Mouse (Mus musculus): ENCODE measurements at regions not wholly inside any gene's neighbourhood (a gene's known extent, or its start where the extent isn't known, plus 50 kb on each side); places are given as distances from the start of the nearest gene placed in this dataset.

GRCm38 (mm10) chr2:78214469-78214868, 268.3 kb upstream of the Cwc22 start:
- ChIA-PET CTCF (interaction anchor here (1.2 kb wide), 1 partner anchor 13 kb away, joined by 5 read pairs; no protein-coding TSS in a partner anchor), POLR2A (interaction anchor here (0.6 kb wide), 1 partner anchor 28 kb away, joined by 3 read pairs; no protein-coding TSS in a partner anchor)
- in situ Hi-C loops (cut with MboI; ENCODE audit: low pct_unique_long_range_greater_than_20kb): no loop called here
- DNase-seq (ENCODE audit: low read depth, low spot score): no peak
- TF ChIP-seq CTCF (IDR thresholded peaks at IDR 0.05): no peak
- no peak for ATAC-seq
- H3K27me3 ChIP-seq: peaks cover 34% of the 10 kb centered on the region

- DNase-seq (ENCODE audit: low read depth, low spot score) (no peak), ATAC-seq (no peak)
- in situ Hi-C loops (cut with MboI; ENCODE audit: low pct_unique_long_range_greater_than_20kb): no loop called here
- no peak for TF ChIP-seq CTCF (IDR thresholded peaks at IDR 0.05)
- ChIA-PET CTCF (no interaction called here), POLR2A (no interaction called here)
- H3K27me3 ChIP-seq: peaks cover 15% of the 10 kb centered on the region
Observed at GRCm38 (mm10) chr2:78205125-78205524, 258.9 kb upstream of the Cwc22 start.

DNA sequence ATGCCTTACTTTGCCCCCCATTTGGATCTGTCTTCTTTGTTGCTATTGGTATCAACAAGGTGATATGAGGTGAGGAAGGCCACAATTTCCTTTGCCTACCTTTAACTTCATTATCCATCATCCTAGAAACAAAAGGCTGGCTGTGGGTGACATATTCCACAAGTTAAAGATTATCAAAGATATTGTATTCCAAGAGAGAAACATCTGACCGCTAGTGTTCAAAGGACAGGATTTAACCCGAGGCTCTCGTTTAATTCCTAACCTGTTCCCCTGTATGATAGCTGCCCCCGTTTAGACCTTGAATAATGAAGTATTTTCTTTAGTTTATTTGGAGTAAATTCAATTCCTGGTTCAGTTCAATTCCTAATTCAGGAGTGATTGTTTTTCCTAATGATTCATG, 249.8 kb upstream of the Cwc22 start:
- ChIA-PET POLR2A (no interaction called here), CTCF (no interaction called here)
- peaks cover 18% of the 10 kb centered on the region for H3K27me3 ChIP-seq
- TF ChIP-seq CTCF (IDR thresholded peaks at IDR 0.05): no peak
- no peak for DNase-seq (ENCODE audit: low read depth, low spot score)
- ATAC-seq: no peak
- in situ Hi-C loops (cut with MboI; ENCODE audit: low pct_unique_long_range_greater_than_20kb): no loop called here

DNA sequence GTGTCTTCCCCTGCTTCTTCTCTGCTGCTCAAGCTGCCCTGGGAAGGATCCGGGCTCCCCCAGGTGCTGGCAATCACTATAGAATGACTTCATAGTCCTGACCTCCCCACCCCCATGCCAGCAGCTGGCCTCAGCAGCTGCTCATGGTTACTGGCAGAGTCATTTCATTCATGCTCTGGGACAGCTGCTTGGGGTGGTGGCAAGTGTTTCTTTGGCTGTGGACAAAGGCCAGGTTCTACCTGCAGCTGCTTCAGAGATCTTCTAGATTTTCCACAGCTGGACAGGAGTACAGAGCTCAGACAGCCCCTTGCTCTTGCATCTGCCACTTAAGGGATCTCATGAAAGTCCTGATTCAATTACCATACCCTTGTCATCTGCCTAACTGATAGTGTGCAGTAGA, 243.4 kb upstream of the Cwc22 start:
- H3K27me3 ChIP-seq: peaks cover 25% of the 10 kb centered on the region
- TF ChIP-seq CTCF (IDR thresholded peaks at IDR 0.05): no peak
- CTCF ChIA-PET: interaction anchor here (1.4 to 1.5 kb wide), 2 partner anchors 9 to 26 kb away, joined by 4 read pairs; no protein-coding TSS in a partner anchor
- POLR2A ChIA-PET: no interaction called here
- DNase-seq (ENCODE audit: low read depth, low spot score): no peak
- in situ Hi-C loops (cut with MboI; ENCODE audit: low pct_unique_long_range_greater_than_20kb): no loop called here
- no peak for ATAC-seq

GRCm38 (mm10) chr2:78184950-78185349, 238.8 kb upstream of the Cwc22 start:
- CTCF ChIA-PET: interaction anchor here (1.4 kb wide), 1 partner anchor 15 kb away, joined by 3 read pairs; no protein-coding TSS in a partner anchor
- no peak for TF ChIP-seq CTCF (IDR thresholded peaks at IDR 0.05)
- H3K27me3 ChIP-seq: peaks cover 17% of the 10 kb centered on the region
- POLR2A ChIA-PET: interaction anchor here (0.6 kb wide), 1 partner anchor 1498 kb away, joined by 3 read pairs; no protein-coding TSS in a partner anchor
- ATAC-seq: no peak
- in situ Hi-C loops (cut with MboI; ENCODE audit: low pct_unique_long_range_greater_than_20kb): no loop called here
- no peak for DNase-seq (ENCODE audit: low read depth, low spot score)

DNA sequence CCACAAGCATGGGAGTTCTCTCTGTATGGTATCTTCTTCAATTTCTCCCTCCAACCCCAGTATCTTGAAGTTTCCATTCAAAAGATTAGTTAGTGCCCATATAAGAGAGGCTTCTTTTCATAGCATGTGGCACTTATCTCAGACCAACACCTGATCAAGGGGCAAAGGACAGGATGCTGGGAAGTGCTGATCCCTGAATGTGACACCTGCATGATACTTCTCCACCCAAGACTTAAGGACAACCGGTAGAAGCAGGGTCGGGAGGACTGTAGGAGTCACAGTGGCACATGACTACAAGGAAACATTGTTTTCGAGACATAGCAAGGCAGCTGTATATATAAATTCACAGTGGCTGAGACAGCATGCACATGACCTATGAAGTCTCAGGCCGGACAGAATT, 227.6 kb upstream of the Cwc22 start:
- ATAC-seq (no peak), DNase-seq (ENCODE audit: low read depth, low spot score) (no peak)
- in situ Hi-C loops (cut with MboI; ENCODE audit: low pct_unique_long_range_greater_than_20kb): no loop called here
- H3K27me3 ChIP-seq: peaks cover 4% of the 10 kb centered on the region
- ChIA-PET CTCF (no interaction called here), POLR2A (no interaction called here)
- TF ChIP-seq CTCF (IDR thresholded peaks at IDR 0.05): no peak

GRCm38 (mm10) chr2:78172819-78173218, 226.6 kb upstream of the Cwc22 start:
- peaks cover 4% of the 10 kb centered on the region for H3K27me3 ChIP-seq
- no peak for ATAC-seq
- no peak for DNase-seq (ENCODE audit: low read depth, low spot score)
- no peak for TF ChIP-seq CTCF (IDR thresholded peaks at IDR 0.05)
- ChIA-PET CTCF (no interaction called here), POLR2A (no interaction called here)
- in situ Hi-C loops (cut with MboI; ENCODE audit: low pct_unique_long_range_greater_than_20kb): no loop called here

- no peak for DNase-seq (ENCODE audit: low read depth, low spot score)
- in situ Hi-C loops (cut with MboI; ENCODE audit: low pct_unique_long_range_greater_than_20kb): no loop called here
- ATAC-seq: no peak
- peaks cover 4% of the 10 kb centered on the region for H3K27me3 ChIP-seq
- ChIA-PET POLR2A (no interaction called here), CTCF (no interaction called here)
- no peak for TF ChIP-seq CTCF (IDR thresholded peaks at IDR 0.05)
Observed at GRCm38 (mm10) chr2:78170162-78170747, 224.1 kb upstream of the Cwc22 start.

DNA sequence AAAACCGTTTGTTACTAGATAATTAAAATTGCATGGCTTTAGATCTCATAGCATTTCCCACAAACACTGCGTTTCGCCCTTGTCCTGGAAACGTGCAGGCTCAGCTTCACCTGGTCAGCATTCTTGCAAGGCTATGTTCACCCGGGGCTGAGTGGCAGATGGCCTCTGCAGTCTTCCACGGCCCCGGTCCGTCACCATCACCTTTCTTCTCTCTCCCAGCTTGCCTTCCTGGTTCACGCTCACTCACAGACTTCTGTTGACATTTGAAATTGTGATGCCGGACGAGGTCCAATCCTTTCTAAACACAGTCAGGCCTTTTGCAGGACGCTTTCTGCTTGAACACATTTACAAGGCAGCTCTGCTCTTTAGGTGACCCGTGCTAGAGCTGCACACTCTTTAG, 219.3 kb upstream of the Cwc22 start:
- TF ChIP-seq CTCF (IDR thresholded peaks at IDR 0.05): no peak
- in situ Hi-C loops (cut with MboI; ENCODE audit: low pct_unique_long_range_greater_than_20kb): no loop called here
- ChIA-PET CTCF (no interaction called here), POLR2A (no interaction called here)
- no peaks in the 10 kb centered on the region for H3K27me3 ChIP-seq
- no peak for DNase-seq (ENCODE audit: low read depth, low spot score)
- no peak for ATAC-seq

DNA sequence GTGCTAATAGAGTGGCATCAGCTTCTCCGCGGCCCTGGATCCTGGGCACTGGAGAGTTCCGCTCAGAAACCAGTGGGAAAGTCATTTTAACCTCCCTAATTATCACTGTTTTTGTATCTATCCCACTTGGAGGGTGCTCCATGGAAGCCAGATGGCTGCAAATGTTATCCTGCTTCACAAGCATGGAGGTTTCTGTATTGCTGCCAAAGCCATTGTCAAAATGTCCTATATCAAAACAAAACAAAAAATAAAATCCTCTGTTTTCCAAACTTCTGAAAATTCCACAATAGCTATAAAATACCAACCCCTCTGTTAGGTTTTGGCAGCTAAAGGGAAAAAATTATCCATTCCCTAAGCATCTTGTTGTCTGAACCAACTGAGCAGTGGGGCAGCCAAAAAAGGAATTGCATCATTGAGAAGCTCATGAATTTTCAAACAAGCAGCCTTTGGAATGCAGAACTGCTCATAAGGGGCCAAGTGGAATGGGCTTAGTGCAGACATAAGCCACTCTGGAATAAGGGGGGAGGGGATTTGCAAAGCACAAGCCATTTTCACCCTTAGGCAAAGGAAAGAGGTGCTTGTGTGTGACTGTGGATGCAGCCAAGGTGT, 213.8 kb upstream of the Cwc22 start:
- POLR2A ChIA-PET: no interaction called here
- H3K27me3 ChIP-seq: no peaks in the 10 kb centered on the region
- CTCF ChIA-PET: no interaction called here
- DNase-seq (ENCODE audit: low read depth, low spot score) (no peak), ATAC-seq (peak; percentile 69)
- no peak for TF ChIP-seq CTCF (IDR thresholded peaks at IDR 0.05)
- in situ Hi-C loops (cut with MboI; ENCODE audit: low pct_unique_long_range_greater_than_20kb): no loop called here

- no peak for TF ChIP-seq CTCF (IDR thresholded peaks at IDR 0.05)
- H3K27me3 ChIP-seq: no peaks in the 10 kb centered on the region
- CTCF ChIA-PET: interaction anchor here (0.9 kb wide), 1 partner anchor 8 kb away, joined by 3 read pairs; no protein-coding TSS in a partner anchor
- ATAC-seq (no peak), DNase-seq (ENCODE audit: low read depth, low spot score) (no peak)
- POLR2A ChIA-PET: no interaction called here
- in situ Hi-C loops (cut with MboI; ENCODE audit: low pct_unique_long_range_greater_than_20kb): no loop called here
Observed at GRCm38 (mm10) chr2:78110335-78110734, 164.2 kb upstream of the Cwc22 start.

GRCm38 (mm10) chr2:78095536-78095935, 149.4 kb upstream of the Cwc22 start:
- in situ Hi-C loops (cut with MboI; ENCODE audit: low pct_unique_long_range_greater_than_20kb): no loop called here
- no peaks in the 10 kb centered on the region for H3K27me3 ChIP-seq
- POLR2A ChIA-PET: no interaction called here
- DNase-seq (ENCODE audit: low read depth, low spot score) (no peak), ATAC-seq (no peak)
- CTCF ChIA-PET: no interaction called here
- no peak for TF ChIP-seq CTCF (IDR thresholded peaks at IDR 0.05)
